Mouse (Mus musculus) liver, embryonic 14.5 days (tissue): Measurements from ENCODE around the gene Itga5. TPM values are rescaled to one million over a fixed set of nuclear protein-coding genes. Genes with fewer than 3 reads are reported as not detected.

Source experiments
- ATAC-seq: fragments of 200-750 bp; cut with Nextera tagmentation; 2 replicates; pipeline ENCODE4 v1.8.0; 2017; ENCODE audit warnings: moderate number of reproducible peaks, mild to moderate bottlenecking, moderate library complexity; ENCODE audit not compliant: insufficient read depth
- DNase-seq, 3 experiments: peaks; one replicate each; pipeline ENCODE4 v3.0.0-alpha.2; 2012 to 2013; ENCODE audit warnings: low read depth in 3 of 3, low spot score in 3 of 3
- H3K27ac ChIP-seq: fragments of 300-500 bp; sonication (generic); 2 replicates; pipeline ENCODE4 v1.5.1; 2014; ENCODE audit warnings: moderate library complexity, mild to moderate bottlenecking, control low read depth, inconsistent platforms
- H3K27me3 ChIP-seq: fragments of 300-500 bp; sonication (generic); 2 replicates; pipeline ENCODE4 v1.6.1; 2014; ENCODE audit warnings: mild to moderate bottlenecking, low read length, moderate library complexity; ENCODE audit not compliant: control insufficient read depth, insufficient read depth
- H3K36me3 ChIP-seq: fragments of 300-500 bp; sonication (generic); replicated peaks from 2 replicates; pipeline ENCODE4 v1.6.1; 2014; ENCODE audit warnings: low read depth; ENCODE audit not compliant: control insufficient read depth, insufficient read depth
- H3K4me1 ChIP-seq, 2 experiments: fragments of 200-500 bp in 1 of 2; fragments of 300-500 bp in 1 of 2; sonication (generic) in 1 of 2; replicated peaks; 2 replicates each; pipeline ENCODE4 v1.6.1; 2012 to 2014; ENCODE audit warnings: antibody characterized with exemption in 1 of 2, inconsistent platforms in 1 of 2, low read length in 1 of 2; ENCODE audit not compliant: control insufficient read depth in 2 of 2, insufficient read depth in 2 of 2
- H3K4me2 ChIP-seq: fragments of 300-500 bp; sonication (generic); 2 replicates; pipeline ENCODE4 v1.6.1; 2014; ENCODE audit warnings: low read depth, mild to moderate bottlenecking, control low read depth, moderate library complexity
- H3K4me3 ChIP-seq, 2 experiments: fragments of 200-500 bp in 1 of 2; fragments of 300-500 bp in 1 of 2; sonication (generic) in 1 of 2; 2 replicates each; pipeline ENCODE4 v1.5.1; 2012 to 2014; ENCODE audit warnings: low read depth in 2 of 2, low read length in 2 of 2, mild to moderate bottlenecking in 2 of 2, control low read depth in 1 of 2, inconsistent platforms in 1 of 2, moderate library complexity in 1 of 2; ENCODE audit not compliant: insufficient read depth in 1 of 2
- H3K9ac ChIP-seq: fragments of 300-500 bp; sonication (generic); replicated peaks from 2 replicates; pipeline ENCODE4 v1.6.1; 2014; ENCODE audit warnings: mild to moderate bottlenecking, control low read depth, moderate library complexity
- H3K9me3 ChIP-seq: fragments of 300-500 bp; sonication (generic); 2 replicates; pipeline ENCODE4 v1.6.1; 2016; ENCODE audit warnings: low read length, mixed read lengths; ENCODE audit not compliant: control insufficient read depth
- CTCF ChIP-seq: IDR thresholded peaks from 2 replicates; pipeline ENCODE4 v1.5.1; 2016; ENCODE audit warnings: antibody characterized with exemption, low read depth, control low read depth
- EP300 ChIP-seq: IDR thresholded peaks from 2 replicates; pipeline ENCODE4 v1.6.1; 2016; ENCODE audit warnings: antibody characterized with exemption, low read depth
- WGBS: fragments of 180-500 bp; shearing (Covaris S2); extraction: QIAGEN DNeasy Blood & Tissue Kit; methylation state at CpG from one replicate; pipeline ENCODE4 v1.1.7; 2014; ENCODE audit not compliant: insufficient replicate concordance; 5-methylcytosine and 5-hydroxymethylcytosine counted together
- polyA plus RNA-seq, 2 experiments: library from polyadenylated mRNA; depleted of rRNA in 1 of 2; stranded (reverse) in 1 of 2; unstranded in 1 of 2; fragments of >200 nt; fragmentation: Nextera tagmentation in 1 of 2; extraction: Ambion mirVana in 1 of 2; gene quantifications; 2 replicates each; pipeline versions ENCODE4 v1.2.1 to v1.2.3; 2012 to 2014

Itga5 gene
- polyA plus RNA-seq, 2 experiments: 8.4 to 9.9 TPM

DNA sequence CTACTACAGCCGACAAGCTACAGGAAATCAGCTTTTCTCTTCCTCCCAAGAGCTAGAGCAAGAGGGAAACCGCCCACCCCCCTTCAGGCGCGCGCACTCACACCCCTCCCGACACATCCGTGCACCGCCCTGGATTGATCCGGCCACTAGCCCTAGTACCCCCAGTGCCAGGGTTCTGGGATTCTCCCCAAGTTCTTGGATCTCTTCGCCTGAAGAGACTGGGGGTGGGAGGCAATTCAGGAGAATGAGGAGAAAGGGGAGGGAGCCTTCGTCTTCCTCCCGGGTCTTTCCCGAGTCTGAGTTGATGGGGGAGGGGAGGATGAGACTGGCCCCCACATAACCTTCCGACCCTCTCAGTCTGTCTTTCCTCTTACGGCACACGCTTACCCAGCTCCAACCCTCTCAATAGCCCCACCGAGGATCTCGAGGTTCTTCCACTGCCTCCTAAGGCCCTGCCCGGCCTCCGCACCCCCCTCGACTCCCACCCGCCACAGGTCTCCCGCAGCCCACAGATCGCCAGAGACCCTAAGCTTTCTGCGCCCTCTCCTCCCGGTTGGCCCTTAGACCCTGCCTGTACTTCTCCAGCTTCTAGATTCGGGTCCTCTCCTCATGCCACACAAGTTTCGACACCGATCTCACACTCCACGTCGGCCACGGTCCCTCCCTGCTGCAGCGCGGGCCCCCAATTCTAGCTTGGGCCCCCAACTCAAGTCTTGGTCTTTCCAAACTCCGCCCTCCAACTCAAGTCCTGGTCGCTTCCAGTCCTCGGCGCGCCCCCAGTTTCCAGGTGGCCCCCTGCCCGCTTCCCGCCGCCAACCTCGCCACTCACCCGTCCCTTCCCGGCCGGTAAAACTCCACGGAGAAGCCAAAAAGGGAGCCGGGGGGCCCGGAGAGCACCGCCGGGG is 840 bp downstream of the Itga5 start:
- Histone ChIP-seq H3K27me3 (no peaks in the 10 kb centered on the region; the same call in 1 of the 2 replicates), H3K4me2 (peak overlapping the region; percentile 82), H3K9me3 (no peaks in the 10 kb centered on the region), H3K9ac (peak overlapping the region; percentile 71), H3K36me3 (no peaks in the 10 kb centered on the region), H3K27ac (peak overlapping the region; percentile 1), H3K4me1 (peaks cover 2 to 41% of the 10 kb centered on the region in 2 experiments), H3K4me3 (peak overlapping the region; percentile 63 to 74)
- TF ChIP-seq CTCF (no peak), EP300 (no peak)
- DNase-seq: no peak
- ATAC-seq: peak; percentile 34; the same call in 1 of the 2 replicates
- under 1% methylated on average over 51 of the region's 51 CpGs for WGBS

DNA sequence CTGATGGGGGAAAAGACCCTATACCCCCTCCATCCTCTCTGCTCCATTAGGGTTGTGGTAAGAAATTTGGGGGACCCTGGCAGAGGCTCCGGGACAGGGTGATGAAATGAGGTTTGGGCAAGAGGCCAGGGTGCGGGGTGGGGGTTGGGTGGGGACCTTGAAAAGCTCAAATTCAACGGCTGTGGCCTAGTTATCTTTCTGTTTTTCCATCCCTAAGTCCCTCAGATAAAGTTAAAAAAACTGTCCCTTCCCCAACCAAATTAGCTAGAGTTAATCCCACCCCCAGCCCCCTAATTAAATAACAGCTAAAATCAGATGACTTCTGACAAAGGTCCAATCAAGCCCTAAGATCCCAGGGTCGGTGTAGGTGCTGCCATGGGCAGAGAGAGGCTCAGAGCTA is 1.8 kb downstream of the Itga5 start:
- Histone ChIP-seq H3K4me1 (peaks cover 2 to 41% of the 10 kb centered on the region in 2 experiments), H3K27ac (no peak overlapping the region), H3K4me2 (peak overlapping the region; percentile 82), H3K36me3 (no peaks in the 10 kb centered on the region), H3K9ac (peak overlapping the region; percentile 71), H3K27me3 (no peaks in the 10 kb centered on the region; the same call in 1 of the 2 replicates), H3K9me3 (no peaks in the 10 kb centered on the region), H3K4me3 (peak overlapping the region; percentile 63 to 74)
- TF ChIP-seq EP300: no peak
- TF ChIP-seq CTCF: no peak
- WGBS: 4% methylated on average over 4 of the region's 4 CpGs
- ATAC-seq (no peak), DNase-seq (no peak)

DNA sequence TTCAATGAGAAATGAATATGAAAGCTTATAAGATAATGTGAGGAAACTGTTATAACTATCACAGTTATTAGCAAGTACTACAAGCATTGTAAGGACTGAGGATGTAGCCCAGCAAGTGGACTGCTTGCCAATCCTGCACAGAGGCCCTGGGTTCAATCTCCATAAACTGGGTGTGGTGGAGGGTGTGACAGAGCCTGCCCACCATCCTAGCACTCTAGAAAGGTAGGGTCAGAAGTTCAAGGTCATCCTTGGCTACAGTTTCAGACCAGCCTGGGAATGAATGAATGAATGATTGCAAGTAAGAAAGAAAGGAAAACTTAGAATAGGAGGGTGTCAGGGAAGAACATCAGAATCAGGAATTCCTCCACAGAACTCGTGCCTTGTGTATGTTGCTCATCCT is 2.8 kb downstream of the Itga5 start:
- peaks cover 5 to 48% of the 10 kb centered on the region in 2 experiments for H3K4me1 ChIP-seq
- no peak overlapping the region for H3K27ac ChIP-seq
- H3K9ac ChIP-seq: no peak overlapping the region

DNA sequence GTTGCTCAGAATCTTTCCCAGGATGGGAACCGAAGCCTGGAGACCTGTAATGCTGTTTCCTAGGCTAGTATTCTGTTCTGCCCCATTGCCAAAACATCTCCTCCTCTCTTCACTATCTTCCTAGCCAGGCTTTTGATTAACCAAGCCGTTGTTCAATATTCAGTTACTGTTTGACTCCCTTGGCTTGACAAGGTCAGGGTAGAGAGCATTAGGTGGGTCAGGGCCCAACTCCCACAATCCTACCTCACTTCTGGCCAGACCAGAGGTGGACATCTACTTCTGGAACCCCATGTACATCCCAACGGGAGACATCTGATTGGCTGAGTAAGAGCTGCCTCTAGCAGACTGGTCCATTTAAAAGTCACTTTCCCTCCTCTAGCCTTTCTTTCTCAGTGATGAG is 3.6 kb downstream of the Itga5 start:
- H3K27ac ChIP-seq: no peak overlapping the region
- no peaks in the 10 kb centered on the region for H3K36me3 ChIP-seq
- peak in 1 of 3 experiments; percentile 31 for DNase-seq
- peaks cover 5 to 54% of the 10 kb centered on the region in 2 experiments for H3K4me1 ChIP-seq
- H3K27me3 ChIP-seq: no peaks in the 10 kb centered on the region; the same call in 1 of the 2 replicates
- TF ChIP-seq CTCF: no peak
- TF ChIP-seq EP300: no peak
- WGBS: 39% methylated on average over 3 of the region's 3 CpGs
- H3K4me3 ChIP-seq: no peak overlapping the region
- no peak overlapping the region for H3K9ac ChIP-seq
- peak overlapping the region; percentile 23 for H3K4me2 ChIP-seq
- H3K9me3 ChIP-seq: no peaks in the 10 kb centered on the region
- ATAC-seq: peak; percentile 4; the same call in 1 of the 2 replicates

More for the DNA sequence above, 2.8 kb downstream of the Itga5 start:
- 47% methylated on average over 1 of the region's 1 CpGs for WGBS
- DNase-seq (no peak), ATAC-seq (no peak)
- Histone ChIP-seq H3K4me2 (peak overlapping the region; percentile 82; the same call in 1 of the 2 replicates), H3K9me3 (no peaks in the 10 kb centered on the region), H3K4me3 (no peak overlapping the region), H3K27me3 (no peaks in the 10 kb centered on the region; the same call in 1 of the 2 replicates), H3K36me3 (no peaks in the 10 kb centered on the region)
- no peak for TF ChIP-seq EP300
- no peak for TF ChIP-seq CTCF

DNA sequence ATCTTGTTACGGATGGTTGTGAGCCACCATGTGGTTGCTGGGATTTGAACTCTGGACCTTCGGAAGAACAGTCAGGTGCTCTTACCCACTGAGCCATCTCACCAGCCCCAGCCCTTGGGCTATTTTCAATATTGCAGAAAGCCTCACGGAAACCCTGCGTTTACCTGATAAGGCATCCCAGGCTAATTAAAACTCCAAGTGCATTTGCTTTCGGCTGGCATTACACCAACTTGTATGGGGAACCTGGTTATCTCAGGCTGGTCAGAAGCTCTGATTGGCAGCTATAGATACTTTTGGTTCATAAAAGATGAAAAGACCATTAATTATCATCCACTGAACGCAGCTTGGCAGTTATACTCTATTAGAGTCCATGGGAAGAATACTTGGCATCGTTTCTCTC is 4.2 kb downstream of the Itga5 start:
- Histone ChIP-seq H3K36me3 (peaks cover 2% of the 10 kb centered on the region; the same call in 1 of the 2 replicates), H3K27ac (no peak overlapping the region), H3K4me3 (no peak overlapping the region), H3K4me1 (peaks cover 5 to 54% of the 10 kb centered on the region in 2 experiments), H3K9me3 (no peaks in the 10 kb centered on the region), H3K4me2 (peak overlapping the region; percentile 23), H3K27me3 (no peaks in the 10 kb centered on the region; the same call in 1 of the 2 replicates), H3K9ac (no peak overlapping the region)
- no peak for TF ChIP-seq CTCF
- TF ChIP-seq EP300: peak; percentile 31
- peak in 2 of 3 experiments; percentile 42 to 59 for DNase-seq
- ATAC-seq: peak; percentile 52
- WGBS: 9% methylated on average over 6 of the region's 7 CpGs
